Mouse (Mus musculus): Measurements from ENCODE around the gene Por.

The Por gene

DNA sequence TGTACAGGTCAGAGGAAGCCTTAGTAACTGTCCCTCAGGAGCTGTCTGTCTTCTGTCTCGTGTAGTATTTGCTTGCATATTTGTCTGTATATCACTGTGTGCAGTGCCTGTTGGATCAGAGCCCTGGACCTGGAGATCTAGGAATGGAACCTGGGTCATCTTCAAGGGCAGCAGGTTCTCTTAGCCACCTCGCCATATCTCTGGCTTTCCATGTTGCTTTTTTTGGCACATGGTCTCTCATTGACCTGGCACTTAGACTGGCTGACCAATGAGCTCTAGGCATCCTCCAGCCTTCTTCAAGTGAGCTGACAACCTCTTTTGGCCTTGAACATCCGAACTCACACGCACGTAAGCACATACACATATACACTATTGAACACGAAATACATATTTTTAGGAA, 32.4 kb downstream of the Por start:
- DNase-seq (ENCODE audit: low read depth): no peak

DNA sequence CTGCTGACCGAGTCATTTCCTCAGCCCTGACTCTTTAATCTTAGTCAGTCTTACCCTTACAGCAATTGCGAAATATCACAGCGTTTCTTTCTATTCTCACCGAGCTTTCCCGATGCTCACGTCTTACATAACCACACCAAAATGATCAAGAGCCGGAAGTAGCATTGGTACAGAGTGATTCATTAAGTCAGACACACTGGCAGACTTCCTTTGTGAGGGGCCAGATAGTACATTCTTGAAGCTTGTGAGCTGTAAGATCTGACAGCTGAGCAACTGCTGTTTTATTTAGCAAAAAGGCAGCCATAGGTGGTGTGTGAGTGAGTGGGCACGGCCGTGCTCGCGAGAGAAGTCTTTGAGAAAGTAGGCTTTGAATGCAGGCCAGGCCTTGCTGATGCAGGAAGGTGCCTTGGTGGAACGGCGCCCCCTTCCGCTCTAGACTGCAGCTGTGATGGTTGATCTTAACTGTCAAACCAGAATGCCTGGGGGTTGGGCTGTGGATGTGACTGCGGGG, 32.9 kb downstream of the Por start:
- peak; percentile 92 for DNase-seq (ENCODE audit: low read depth)

DNA sequence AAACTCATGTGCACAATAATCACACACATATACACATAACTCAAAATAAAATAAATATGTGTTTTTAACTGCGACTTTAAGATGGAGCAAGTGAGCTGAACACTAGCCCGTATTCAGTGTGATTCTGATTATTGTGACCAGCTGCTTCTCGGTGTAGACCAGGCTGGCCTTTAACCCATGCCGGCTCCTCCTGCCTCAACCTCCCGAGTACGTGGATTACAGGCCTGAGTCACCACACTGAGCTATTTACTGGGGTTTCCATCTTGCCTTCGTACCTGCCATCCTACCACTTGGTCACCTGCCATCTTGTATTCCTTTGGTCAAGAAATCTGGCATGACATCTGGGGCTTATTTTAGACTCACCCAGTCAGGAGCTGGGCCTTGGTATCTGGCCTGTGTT, 33.6 kb downstream of the Por start:
- no peak for DNase-seq (ENCODE audit: low read depth)

DNA sequence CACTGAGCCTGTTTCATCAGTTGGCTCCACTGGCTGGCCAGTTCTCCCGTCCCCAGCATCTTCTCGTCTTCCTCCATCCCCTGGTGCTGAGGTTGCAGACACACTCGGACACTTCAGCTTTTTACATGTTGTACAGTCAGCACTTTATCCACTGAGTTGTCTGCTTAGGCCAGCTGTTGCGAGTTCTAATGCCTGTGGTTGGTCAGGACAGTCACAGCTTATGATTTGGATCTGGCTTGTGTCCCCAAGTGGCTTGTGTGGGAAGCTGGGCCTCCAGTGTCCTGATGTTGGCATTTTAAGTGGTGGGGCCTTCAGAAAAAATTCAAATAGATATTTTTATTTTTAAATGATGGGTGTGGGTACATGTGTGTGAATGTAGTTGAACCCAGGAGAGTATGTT, 35.5 kb downstream of the Por start:
- no peak for DNase-seq (ENCODE audit: low read depth)

DNA sequence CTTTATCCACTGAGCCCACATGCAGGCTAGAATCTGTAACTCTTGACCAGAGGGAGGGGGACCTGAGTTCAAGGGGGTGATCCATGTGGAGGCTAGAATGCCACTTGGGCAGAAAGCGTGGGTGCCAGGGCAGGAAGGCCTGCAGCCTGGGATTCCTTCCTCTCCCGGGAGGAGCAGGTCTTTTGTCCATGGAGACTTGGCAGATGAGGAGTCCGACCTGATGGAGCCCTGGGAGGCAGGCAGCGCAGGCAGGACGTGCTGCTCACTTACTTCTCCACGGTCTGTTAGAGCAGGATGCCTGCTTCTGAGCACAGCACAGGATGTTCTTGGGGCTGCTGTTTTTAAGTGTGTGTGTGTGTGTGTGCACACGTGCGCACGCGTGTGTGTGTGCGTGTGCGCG, 37.2 kb downstream of the Por start:
- no peak for DNase-seq (ENCODE audit: low read depth)

DNA sequence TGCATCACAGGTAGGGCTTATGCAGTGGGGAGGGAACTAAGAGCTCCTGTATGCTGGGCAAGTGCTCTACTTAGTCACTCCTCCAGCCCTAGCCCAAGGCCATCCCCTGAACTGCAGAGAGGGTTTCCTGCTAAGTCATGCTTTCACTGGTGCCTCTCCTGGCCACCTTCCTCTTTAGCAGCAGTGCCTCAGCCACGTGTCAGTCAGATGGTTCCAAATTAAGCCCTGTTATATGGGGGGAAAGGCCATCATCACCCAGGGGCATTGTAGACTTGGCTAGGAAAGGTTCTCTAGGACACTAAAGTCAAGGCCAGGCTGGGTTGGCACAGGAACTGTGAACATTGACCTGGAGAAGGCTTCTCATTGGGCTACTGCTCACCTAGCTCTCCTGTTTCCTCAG, 38.0 kb downstream of the Por start:
- no peak for DNase-seq (ENCODE audit: low read depth)

DNA sequence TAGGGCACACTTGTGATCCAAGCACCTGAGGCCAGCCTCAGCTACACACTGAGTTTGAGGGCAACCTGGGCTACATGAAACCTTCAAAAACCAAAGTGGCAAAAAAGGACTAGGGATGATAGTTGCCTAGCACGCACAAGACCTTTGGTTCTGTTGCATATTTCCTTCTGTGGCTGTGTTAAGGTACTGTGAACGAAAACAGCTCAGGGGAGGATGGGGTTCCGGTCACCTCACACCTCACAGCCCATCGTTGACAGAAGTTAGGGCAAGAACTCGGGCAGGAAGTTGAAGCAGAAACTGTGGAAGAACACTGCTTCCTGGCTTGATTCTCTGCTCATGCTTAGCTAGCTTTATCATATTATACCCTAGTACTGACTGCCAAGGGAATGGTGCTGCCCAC, 39.9 kb downstream of the Por start:
- no peak for DNase-seq (ENCODE audit: low read depth)

DNA sequence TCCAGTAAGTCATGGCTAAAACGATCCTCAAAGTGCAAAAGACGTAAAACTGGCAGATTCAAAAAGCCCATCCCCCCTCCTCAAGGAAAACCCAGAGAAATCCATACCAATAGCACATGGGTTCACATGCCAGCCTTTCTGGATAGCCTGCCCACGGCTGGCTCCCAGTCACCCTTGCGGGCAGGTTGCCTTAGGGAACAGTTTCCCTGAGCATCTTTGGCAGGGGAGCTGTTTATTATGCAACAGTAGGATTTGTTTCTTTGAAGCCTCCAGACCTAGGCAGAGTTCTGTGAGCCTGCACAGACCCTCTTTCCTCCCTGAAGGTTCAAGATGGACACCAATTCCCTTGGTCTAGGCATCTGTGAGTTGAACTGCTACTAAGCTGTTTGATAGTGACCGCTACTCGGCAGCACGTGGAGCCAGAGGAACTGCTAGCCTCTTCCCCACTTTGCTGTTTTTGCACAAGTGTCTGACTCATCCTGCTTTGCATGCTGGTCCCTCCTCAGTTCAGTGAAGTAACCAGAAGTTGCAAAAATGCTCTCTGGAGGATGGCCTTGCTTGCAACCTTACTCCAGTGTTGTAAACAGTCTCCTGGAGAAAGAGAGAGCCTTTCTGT, 40.9 kb downstream of the Por start:
- peak; percentile 86 for DNase-seq (ENCODE audit: low read depth)

DNA sequence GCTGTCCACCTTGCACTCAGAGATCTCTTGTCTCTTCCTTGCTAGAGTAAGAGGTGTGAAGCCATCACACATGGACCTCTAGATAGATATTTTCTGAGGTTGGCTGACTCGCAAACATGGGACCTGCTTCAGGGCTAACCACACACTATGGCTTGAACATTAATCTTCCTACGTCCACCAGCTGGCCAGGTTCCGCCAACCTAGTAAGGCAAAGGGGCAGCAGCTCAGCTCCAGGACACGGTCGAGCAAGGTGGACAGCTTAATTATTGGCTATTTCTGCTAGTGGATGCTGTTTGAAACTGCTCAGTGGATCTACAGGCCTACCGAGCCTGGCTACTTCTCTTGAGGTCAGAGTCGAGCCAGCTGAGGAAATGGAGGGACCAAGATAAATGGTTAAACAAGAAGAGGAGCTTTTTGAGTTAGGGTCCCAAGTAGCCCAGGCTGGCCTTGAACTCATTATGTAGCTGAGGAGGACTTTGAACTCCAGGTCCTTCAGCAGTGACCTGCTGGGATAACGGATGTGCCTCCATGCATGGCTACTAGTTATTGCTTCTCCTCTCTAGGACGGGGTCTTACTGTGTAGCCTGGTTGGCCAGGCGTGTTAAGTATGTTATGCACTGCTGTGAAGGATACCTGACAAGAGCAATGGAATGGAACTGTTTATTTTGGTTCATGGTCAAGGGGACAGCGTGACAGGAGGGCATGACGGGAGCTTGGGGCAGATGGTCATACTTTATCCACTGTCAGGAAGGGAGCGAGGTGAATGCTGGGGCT, 41.9 kb downstream of the Por start:
- DNase-seq (ENCODE audit: low read depth): no peak

DNA sequence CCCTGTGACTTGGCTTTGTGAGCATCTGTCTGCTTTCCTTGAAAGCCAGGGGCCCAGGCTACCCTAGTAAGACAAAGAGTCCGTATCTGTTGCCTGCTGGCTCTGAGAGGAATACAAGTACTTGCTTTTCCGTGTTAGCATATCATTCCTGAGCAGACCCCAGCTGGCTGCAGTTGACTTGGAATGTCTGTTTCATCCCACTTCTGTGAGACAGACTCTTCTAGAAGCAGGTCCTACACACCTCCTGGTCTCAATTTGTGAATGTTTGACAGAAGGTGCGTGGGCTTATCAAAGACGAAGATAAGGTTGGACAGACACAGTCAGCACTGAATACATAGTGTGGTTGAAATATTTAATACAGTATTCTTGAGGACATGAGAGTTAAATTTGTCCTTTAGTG, 43.0 kb downstream of the Por start:
- no peak for DNase-seq (ENCODE audit: low read depth)

DNA sequence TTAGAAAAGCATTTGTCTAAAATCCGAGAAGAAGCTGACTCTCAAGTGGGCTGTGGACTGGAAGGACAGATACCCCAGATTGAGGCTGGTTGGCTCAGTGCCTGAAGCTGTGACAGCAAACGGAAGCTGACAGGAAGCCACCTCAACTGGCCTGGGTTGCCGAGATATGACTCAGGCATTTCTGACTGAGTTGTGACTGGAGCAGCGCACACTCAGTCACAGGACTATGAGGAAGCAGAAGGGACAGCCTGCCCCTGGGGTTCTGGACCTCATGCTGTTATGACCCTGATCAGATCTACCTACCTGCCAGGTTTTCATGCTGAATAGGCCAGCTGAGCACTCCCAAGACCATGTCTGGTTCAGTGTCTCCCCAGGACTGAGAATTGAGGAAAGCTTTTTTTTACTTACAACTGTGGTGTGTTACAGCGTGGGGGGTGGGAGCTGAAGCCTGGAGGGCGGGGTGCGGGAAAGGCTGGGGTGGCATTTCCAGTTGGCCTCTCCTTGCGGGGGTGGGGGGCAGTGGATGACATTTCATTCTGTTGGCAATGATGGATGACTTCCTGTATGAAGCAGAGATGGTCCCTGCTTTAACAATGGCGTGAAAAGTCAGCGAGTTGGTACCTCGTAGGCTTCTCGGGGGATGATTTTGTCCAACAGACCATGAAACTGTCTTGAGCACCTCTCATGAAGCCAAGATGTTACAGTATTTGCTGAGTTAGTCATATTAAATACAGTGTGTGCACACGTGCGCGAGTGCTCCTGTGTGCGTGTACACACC, 43.8 kb downstream of the Por start:
- DNase-seq (ENCODE audit: low read depth): peak; percentile 38

DNA sequence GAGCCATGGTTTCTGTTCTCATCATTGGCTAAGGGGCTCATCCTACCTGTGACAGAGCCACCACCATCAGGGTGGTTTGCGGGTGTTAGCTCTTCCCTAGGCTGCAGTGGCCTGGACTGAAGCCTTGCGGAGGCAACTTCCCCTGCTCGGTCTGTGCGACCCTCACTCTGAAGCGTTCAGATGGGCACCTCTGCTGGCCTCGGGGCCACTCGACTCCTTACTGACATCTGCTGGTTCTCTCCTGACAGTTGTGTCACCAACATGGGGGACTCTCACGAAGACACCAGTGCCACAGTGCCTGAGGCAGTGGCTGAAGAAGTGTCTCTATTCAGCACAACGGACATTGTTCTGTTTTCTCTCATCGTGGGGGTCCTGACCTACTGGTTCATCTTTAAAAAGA, 45.8 kb downstream of the Por start:
- DNase-seq (ENCODE audit: low read depth): no peak

DNA sequence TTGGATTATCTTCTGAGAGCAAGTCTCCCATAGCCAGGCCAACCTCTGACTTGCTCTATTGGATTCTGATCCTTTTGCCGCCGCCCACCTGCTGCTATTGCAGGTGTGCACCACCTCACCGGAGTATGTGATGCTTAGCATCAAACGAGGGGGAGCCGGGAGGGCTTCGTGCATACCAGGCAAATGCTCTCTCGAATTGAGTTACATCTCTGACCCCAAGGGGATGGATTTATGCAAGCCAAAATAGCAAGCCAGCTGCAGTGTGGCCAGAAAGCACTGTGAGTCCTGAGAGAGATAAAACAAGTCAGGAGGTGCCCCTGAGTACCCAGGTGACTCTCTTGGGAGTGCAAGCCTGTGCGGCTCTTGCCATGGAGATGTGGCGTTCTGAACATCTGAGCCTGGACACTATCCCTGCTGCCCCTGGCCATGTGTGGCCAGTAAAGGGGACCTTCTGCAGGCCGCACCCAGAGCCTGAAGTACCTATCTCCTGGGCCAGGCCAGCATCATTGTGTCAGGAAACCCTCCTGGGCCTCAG, 49.8 kb downstream of the Por start:
- DNase-seq (ENCODE audit: low read depth): no peak

DNA sequence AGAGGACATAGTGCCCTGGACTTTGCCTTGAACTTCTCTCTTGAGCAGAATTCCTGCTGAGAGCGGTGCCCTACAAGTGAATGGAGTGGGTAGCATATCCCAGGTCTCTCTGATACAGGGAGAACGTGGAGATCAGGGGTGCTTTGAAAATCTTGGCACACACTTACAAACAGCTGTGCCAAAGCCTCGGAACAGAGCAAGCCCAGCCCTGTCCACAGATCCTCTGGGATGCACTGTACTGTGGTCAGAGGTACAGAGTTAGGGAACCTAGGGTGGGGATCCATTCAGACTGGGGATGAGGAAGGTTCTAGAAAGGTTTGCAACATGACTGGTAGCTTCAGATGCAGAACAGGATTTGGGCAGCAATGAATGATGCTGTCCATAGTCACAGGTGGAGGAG, 50.3 kb downstream of the Por start:
- no peak for DNase-seq (ENCODE audit: low read depth)

DNA sequence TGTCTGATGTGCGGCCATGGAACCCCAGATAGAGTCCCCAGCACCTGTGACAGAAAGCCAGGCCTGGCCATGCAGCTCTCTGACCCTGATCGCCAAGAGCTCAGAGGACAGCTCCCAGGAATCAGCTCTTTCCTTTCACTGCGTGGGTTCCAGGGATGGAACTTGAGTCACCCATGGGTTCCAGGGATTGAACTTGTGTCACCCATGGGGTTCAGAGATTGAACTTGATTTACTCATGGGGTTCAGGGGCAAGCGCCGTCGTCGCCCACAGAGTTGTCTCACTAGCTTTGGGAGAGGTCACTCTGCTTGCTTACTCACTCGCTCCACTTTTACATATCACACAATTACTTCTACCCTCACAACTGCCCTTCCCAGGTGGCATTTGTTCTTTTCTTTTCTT, 51.2 kb downstream of the Por start:
- no peak for DNase-seq (ENCODE audit: low read depth)

DNA sequence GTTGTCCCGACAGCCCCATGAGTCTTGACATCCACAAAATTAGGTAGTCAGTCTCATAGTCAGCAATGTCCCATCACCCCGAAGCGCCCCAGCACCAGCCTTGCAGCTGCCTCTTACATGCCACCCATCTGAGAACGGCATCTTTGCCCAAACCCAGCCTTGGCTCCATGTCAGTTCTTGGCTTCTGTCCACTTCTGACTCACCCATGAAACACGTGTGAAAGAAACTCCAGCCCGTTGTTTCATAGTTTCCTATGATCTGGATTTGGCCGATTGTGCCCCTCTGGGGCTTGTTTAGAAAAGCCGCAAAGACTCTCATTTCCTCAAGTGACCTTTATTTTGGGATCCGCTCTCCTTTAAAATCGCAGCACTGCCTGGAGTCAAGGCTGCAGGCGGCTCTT, 52.3 kb downstream of the Por start:
- peak; percentile 96 for DNase-seq (ENCODE audit: low read depth)

DNA sequence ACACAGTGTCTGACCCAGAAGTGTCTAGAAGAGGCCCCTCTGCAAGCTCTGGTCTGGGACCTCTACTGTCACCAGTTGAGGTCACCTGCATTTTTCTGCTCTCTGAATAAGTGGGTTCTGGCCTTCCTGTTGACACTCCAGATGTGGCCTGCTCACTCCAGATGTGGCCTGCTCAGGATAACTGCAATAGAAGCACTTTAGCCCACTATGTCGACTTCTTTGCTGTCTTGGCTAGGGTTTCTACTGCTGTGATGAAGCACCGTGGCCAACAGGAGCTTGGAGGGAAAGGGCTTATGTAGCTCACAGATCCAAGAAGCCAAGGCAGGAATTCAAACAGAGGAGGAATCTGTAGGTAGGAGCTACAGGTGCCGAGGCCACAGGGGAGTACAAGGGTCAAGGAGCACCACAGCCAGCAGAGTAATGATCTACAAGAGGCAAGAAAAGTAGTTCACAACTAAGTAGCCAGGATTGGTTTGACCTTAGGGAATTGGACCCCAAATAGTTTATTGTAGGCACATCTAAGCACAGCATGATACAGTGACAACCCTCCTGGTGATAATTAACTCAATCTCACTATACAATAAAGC, 53.4 kb downstream of the Por start:
- DNase-seq (ENCODE audit: low read depth): peak; percentile 30

DNA sequence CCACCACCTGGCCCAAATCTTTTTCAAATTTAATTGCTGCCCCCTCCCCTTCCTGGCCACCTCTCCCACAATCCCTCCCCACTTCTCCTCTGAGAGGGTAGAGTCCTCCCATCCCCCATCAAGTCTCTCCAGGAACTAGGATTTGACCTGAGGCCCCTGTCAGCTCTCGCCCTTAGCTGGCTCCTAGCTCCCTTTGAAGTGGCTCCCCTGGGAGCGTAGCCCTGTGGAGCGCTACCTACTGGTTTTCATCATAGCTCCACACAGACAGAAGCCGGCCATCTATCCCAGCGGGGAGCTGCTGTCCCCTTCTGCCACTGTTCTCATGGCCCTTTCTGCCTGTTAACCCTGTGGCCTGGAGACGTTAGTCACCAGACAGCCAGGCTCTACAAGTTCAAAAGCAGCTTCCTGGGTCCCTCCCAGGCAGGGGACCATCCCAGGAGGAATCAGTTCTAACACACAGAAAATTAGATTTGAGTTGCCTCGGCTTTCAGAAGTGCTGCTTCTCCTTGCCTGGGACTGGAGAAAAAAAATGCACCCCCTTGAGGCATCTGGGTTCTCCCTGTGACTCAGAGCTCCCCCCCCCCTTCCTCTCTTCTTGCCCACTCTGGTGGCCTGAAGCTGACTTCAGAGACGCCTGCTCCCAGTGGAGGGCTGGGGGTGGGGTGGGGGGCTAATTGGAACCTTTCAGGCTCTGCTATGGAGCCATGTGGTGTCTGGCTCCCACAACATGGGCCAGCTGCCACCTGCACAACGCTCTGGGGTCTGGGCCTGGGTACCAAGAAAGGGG, 54.9 kb downstream of the Por start:
- peak; percentile 75 for DNase-seq (ENCODE audit: low read depth)

DNA sequence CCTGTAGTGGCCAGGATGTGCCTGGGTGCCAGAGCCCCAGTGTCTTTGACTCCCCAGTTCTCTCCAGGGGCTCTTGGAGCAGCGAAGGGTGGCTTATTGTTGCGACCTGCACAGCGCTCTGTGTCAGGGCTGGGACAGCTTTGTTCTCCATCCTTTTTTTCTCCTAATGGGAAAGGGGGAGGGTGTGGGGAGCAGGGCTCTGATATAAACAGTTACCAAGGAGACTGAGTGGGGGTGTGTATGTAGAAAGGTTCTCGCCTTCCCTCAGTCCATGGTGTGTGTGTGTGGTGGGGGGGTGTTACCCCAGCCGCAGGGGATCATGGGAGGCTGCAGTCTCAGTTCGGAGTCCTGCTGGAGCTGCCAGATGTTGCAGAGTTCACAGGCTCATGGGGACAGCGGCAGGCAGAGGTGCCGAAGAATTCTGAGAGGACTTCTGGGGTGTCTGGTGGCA, 55.6 kb downstream of the Por start:
- DNase-seq (ENCODE audit: low read depth): no peak

DNA sequence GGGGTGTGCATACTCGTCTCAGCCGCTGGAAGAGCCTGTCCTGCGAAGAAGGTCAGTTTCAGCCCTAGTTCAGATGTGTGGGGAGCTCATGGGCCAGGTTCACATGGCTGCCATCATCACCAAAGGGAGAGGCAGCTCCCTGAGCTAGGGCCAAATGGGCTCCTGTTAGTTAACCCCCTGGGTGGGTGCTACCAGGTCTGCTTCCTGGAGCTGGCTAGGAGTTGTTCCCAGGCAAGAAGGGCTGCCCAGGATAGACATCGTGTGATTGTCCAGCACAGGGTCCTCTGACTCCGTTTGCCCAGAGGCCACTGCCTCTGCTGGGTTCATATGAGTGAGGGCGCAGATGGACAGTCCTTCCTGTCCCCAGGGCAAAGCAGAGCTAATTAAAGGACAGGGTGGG, 56.2 kb downstream of the Por start:
- no peak for DNase-seq (ENCODE audit: low read depth)

DNA sequence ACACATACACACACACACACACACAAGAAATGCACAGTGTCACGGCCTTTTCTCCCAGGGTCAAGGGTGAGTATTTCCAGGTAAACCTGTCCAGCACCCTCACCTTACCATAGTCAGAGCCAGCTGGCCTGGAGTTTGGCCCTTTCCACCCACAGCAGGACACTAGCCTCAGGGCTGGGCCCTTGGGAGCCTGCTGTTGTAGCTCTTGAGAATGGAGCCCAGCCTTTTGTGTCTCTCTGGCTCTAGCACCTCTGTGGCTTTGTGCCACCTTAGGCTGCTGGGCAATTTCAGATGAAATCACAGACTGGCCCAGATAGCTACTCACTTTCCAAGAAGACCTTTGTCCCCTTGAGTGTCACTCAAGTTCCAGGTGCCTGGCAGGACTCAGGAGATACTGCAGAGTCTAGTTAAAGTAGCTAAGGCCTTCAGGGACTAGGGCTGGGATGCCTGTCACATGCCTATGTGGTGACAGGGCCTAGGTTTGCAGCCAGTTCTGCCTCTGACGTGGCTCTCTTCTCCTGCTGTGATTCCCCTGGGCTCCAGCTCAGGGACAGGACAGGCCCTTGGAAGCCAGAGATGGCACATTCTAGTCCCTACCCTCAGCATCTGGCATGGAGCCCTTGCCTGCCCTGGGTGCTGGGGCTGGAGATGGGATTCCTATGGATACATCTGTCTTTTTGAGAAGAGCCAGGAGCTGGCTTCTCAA, 57.0 kb downstream of the Por start:
- DNase-seq (ENCODE audit: low read depth): peak; percentile 25
